Mouse (Mus musculus) B cell, adult 67 days (primary cell): ENCODE data around the gene Arl14. TPM values are rescaled to one million over a fixed set of nuclear protein-coding genes. Genes with fewer than 3 reads are reported as not detected.

Experiments used
- total RNA-seq, 2 experiments: library from RNA; stranded (reverse); gene quantifications; 4 replicates each; pipeline ENCODE4 v1.2.4; 2023

Gene Arl14
- total RNA-seq, result not detected

GRCm38 (mm10) chr3:69221806-69222501, at the start of gene Arl14:
Arl14 (plus strand) TSS chr3:69222419.

Other genes with a start within 250 kb of the Arl14 start
- 10 to 100 TPM; 12.7 to 14.6 TPM for gene Ift80, start 217.8 kb upstream of the Arl14 start, total RNA-seq
- 100 to 1,000 TPM; 126 to 127 TPM for gene Smc4, start 217.7 kb upstream of the Arl14 start, total RNA-seq
- gene Trim59, start 177.7 kb upstream of the Arl14 start, total RNA-seq, result 100 to 1,000 TPM in 1 of 2 experiments, 10 to 100 TPM in 1; 86.9 to 105 TPM
- gene Kpna4, start 95.3 kb upstream of the Arl14 start, total RNA-seq, result 100 to 1,000 TPM; 106 to 130 TPM
- 10 to 100 TPM; 10.8 to 13.6 TPM for gene Ppm1l, start 94.4 kb downstream of the Arl14 start, total RNA-seq